In genomic region chr4:43959523-43960179, GRCm38 (mm10) we compare ENCODE assay signal across 9 mouse cellular contexts. TPM values are rescaled to one million over a fixed set of nuclear protein-coding genes. Genes with fewer than 3 reads are reported as not detected.
DNase-seq lines count a peak whose midpoint lies in the region; ATAC-seq and TF ChIP-seq lines count a peak whose summit lies in the region.
"Had no signal": no experiment of that assay in that cellular context is flagged by ENCODE, and none has a peak within 500 bp of the region (broad histone marks: within the 10 kb centered on the region; RNA-seq: fewer than 3 reads in every experiment).

No protein-coding gene starts in this region.

- H3K9ac ChIP-seq in lung, postnatal 0 days (replicated peaks; ENCODE audit: low read depth), result no peak overlapping the region
- 0 out of 2 replicates have a peak overlapping the region, but pooled peaks have one; percentile 34 for H3K9ac ChIP-seq in intestine, embryonic 16.5 days (ENCODE audit: low read depth, low read length)
- 0 out of 2 replicates have a peak overlapping the region, but pooled peaks have one; percentile 4 for H3K9ac ChIP-seq in neural tube, embryonic 13.5 days

- H3K36me3 ChIP-seq in lung, postnatal 0 days (ENCODE audit: insufficient read depth, low read length), result no peaks in the 10 kb centered on the region
- no peaks in the 10 kb centered on the region for H3K36me3 ChIP-seq in intestine, embryonic 16.5 days (ENCODE audit: control insufficient read depth, insufficient read depth, low read length)
- H3K36me3 ChIP-seq in neural tube, embryonic 13.5 days, result no peaks in the 10 kb centered on the region

- no peak for ATAC-seq in lung, postnatal 0 days
- no peak for ATAC-seq in intestine, embryonic 16.5 days
- ATAC-seq in neural tube, embryonic 13.5 days (ENCODE audit: low read depth), result no peak

- peaks cover 13% of the 10 kb centered on the region for H3K4me1 ChIP-seq in lung, postnatal 0 days (ENCODE audit: insufficient read depth, low read depth, low read length)
- peaks cover 21% of the 10 kb centered on the region for H3K4me1 ChIP-seq in lung, adult 2 months (ENCODE audit: control insufficient read depth, insufficient read depth, low read length)
- H3K4me1 ChIP-seq in bone marrow macrophage, adult 2 months (ENCODE audit: control insufficient read depth, insufficient read depth, low read length), result peaks cover 38% of the 10 kb centered on the region
- H3K4me1 ChIP-seq in intestine, embryonic 16.5 days (ENCODE audit: control insufficient read depth, insufficient read depth, low read length), result peaks cover 40% of the 10 kb centered on the region
- H3K4me1 ChIP-seq in neural tube, embryonic 13.5 days (replicated peaks), result peaks cover 22% of the 10 kb centered on the region

- peak overlapping the region; percentile 97; the same call in 1 of the 2 replicates for H3K4me2 ChIP-seq in lung, postnatal 0 days (replicated peaks; ENCODE audit: low read depth, low read length)
- peak overlapping the region; percentile 98 for H3K4me2 ChIP-seq in intestine, embryonic 16.5 days (ENCODE audit: low read depth, low read length)
- peak overlapping the region; percentile 90 for H3K4me2 ChIP-seq in neural tube, embryonic 13.5 days

- TF ChIP-seq CTCF in lung, postnatal 0 days (IDR thresholded peaks at IDR 0.05), result no peak
- no peak for TF ChIP-seq CTCF in lung, adult 2 months (IDR thresholded peaks at IDR 0.05; ENCODE audit: insufficient read depth, low read length)
- TF ChIP-seq CTCF in bone marrow macrophage, adult 2 months (IDR thresholded peaks at IDR 0.05; ENCODE audit: low read depth, low read length), result no peak

- peak; percentile 54 for DNase-seq in lung, postnatal 0 days (ENCODE audit: low spot score)
- no peak for DNase-seq in lung, adult 2 months
- no peak for DNase-seq in retina, postnatal 1 day
- DNase-seq in gastrocnemius, postnatal 4 days (ENCODE audit: low spot score in 2 of 2), result no peak
- no peak for DNase-seq in frontal cortex, postnatal 14 days (ENCODE audit: low spot score in 2 of 2)
- DNase-seq: kidney, adult 2 months had no signal

- WGBS in lung, postnatal 0 days, result 46% methylated on average over 9 of the region's 9 CpGs
- WGBS in lung, adult 2 months, result 47% methylated on average over 9 of the region's 9 CpGs
- WGBS in intestine, embryonic 16.5 days, result 57% methylated on average over 9 of the region's 9 CpGs
- 73% methylated on average over 9 of the region's 9 CpGs for WGBS in neural tube, embryonic 13.5 days

- H3K4me3 ChIP-seq in lung, postnatal 0 days (ENCODE audit: low read depth, low read length), result no peak overlapping the region
- no peak overlapping the region for H3K4me3 ChIP-seq in lung, adult 2 months (replicated peaks; ENCODE audit: extremely low read depth, low read depth, low read length)
- peak overlapping the region; percentile 43 for H3K4me3 ChIP-seq in bone marrow macrophage, adult 2 months (ENCODE audit: insufficient read depth, low read length)
- no peak overlapping the region; the same call in 1 of the 2 replicates for H3K4me3 ChIP-seq in intestine, embryonic 16.5 days (ENCODE audit: low read length)
- no peak overlapping the region for H3K4me3 ChIP-seq in neural tube, embryonic 13.5 days

- H3K9me3 ChIP-seq in lung, postnatal 0 days (ENCODE audit: low read length), result no peaks in the 10 kb centered on the region
- H3K9me3 ChIP-seq in intestine, embryonic 16.5 days (ENCODE audit: control insufficient read depth, low read length), result no peaks in the 10 kb centered on the region
- H3K9me3 ChIP-seq in neural tube, embryonic 13.5 days, result no peaks in the 10 kb centered on the region

- no peaks in the 10 kb centered on the region for H3K27me3 ChIP-seq in lung, postnatal 0 days (replicated peaks; ENCODE audit: insufficient read depth, low read length)
- H3K27me3 ChIP-seq in intestine, embryonic 16.5 days (replicated peaks; ENCODE audit: control insufficient read depth, insufficient read depth, low read length), result no peaks in the 10 kb centered on the region
- no peaks in the 10 kb centered on the region; the same call in 1 of the 2 replicates for H3K27me3 ChIP-seq in neural tube, embryonic 13.5 days

- TF ChIP-seq EP300 in lung, postnatal 0 days (IDR thresholded peaks at IDR 0.05), result no peak

- TF ChIP-seq POLR2A in lung, adult 2 months (IDR thresholded peaks at IDR 0.05; ENCODE audit: borderline replicate concordance, extremely low read depth, low read depth, low read length), result no peak
- no peak for TF ChIP-seq POLR2A in bone marrow macrophage, adult 2 months (IDR thresholded peaks at IDR 0.05; ENCODE audit: borderline replicate concordance, low read depth, low read length)

- 0 out of 2 replicates have a peak overlapping the region, but pooled peaks have one; percentile 5 for H3K27ac ChIP-seq in lung, postnatal 0 days (ENCODE audit: low read length)
- peak overlapping the region; percentile 80 for H3K27ac ChIP-seq in bone marrow macrophage, adult 2 months (ENCODE audit: insufficient read depth, low read depth, low read length)
- H3K27ac ChIP-seq in intestine, embryonic 16.5 days (ENCODE audit: low read length), result peak overlapping the region; percentile 23; the same call in 1 of the 2 replicates
- no peak overlapping the region for H3K27ac ChIP-seq in neural tube, embryonic 13.5 days (replicated peaks)

RNA-seq across cellular contexts. Expression of gene Glipr2, which starts 2.5 kb away (rescaled TPM):
- 37.9 and 41.4 TPM in 2 replicates for polyA plus RNA-seq in lung, postnatal 0 days (2015; fragmentation: Nextera tagmentation; extraction: Ambion mirVana)
- 14.3 and 18.1 TPM in 2 replicates for polyA plus RNA-seq in lung, adult 2 months (2012; rRNA removed)
- polyA plus RNA-seq in bone marrow macrophage, adult 2 months (2012; ENCODE audit: insufficient read depth, insufficient read length, missing spikeins), result 1.8 and 2.1 TPM in 2 replicates
- polyA plus RNA-seq in intestine, embryonic 16.5 days (2015; fragmentation: Nextera tagmentation; extraction: Ambion mirVana), result 69.4 and 78.5 TPM in 2 replicates
- 70.9 and 81.6 TPM in 2 replicates for polyA plus RNA-seq in neural tube, embryonic 13.5 days (2015; fragmentation: Nextera tagmentation; extraction: Ambion mirVana)
- total RNA-seq in gastrocnemius, postnatal 4 days (2021), result 10 to 100 TPM; 44.4 to 44.5 TPM

RNA-seq across cellular contexts. Expression of gene Ccin, which starts 23.6 kb away (rescaled TPM):
- polyA plus RNA-seq in lung, postnatal 0 days (2015; fragmentation: Nextera tagmentation; extraction: Ambion mirVana), result not detected in 2 replicates
- polyA plus RNA-seq in lung, adult 2 months (2012; rRNA removed), result 0.07 and 0.14 TPM in 2 replicates
- polyA plus RNA-seq in bone marrow macrophage, adult 2 months (2012; ENCODE audit: insufficient read depth, insufficient read length, missing spikeins), result not detected in 2 replicates
- polyA plus RNA-seq in intestine, embryonic 16.5 days (2015; fragmentation: Nextera tagmentation; extraction: Ambion mirVana), result not detected in 2 replicates
- polyA plus RNA-seq in neural tube, embryonic 13.5 days (2015; fragmentation: Nextera tagmentation; extraction: Ambion mirVana), result not detected in 2 replicates
- under 1 TPM; 0.26 to 0.32 TPM for total RNA-seq in gastrocnemius, postnatal 4 days (2021)

RNA-seq across cellular contexts. Expression of gene Clta, which starts 44.6 kb away (rescaled TPM):
- 209 and 221 TPM in 2 replicates for polyA plus RNA-seq in lung, postnatal 0 days (2015; fragmentation: Nextera tagmentation; extraction: Ambion mirVana)
- 165 and 187 TPM in 2 replicates for polyA plus RNA-seq in lung, adult 2 months (2012; rRNA removed)
- polyA plus RNA-seq in bone marrow macrophage, adult 2 months (2012; ENCODE audit: insufficient read depth, insufficient read length, missing spikeins), result 840 and 888 TPM in 2 replicates
- 241 and 256 TPM in 2 replicates for polyA plus RNA-seq in intestine, embryonic 16.5 days (2015; fragmentation: Nextera tagmentation; extraction: Ambion mirVana)
- 346 and 355 TPM in 2 replicates for polyA plus RNA-seq in neural tube, embryonic 13.5 days (2015; fragmentation: Nextera tagmentation; extraction: Ambion mirVana)
- total RNA-seq in gastrocnemius, postnatal 4 days (2021), result 100 to 1,000 TPM; 158 to 176 TPM
